Mouse (Mus musculus): Measurements from ENCODE around the gene Cdk17. TPM values are rescaled to one million over a fixed set of nuclear protein-coding genes. Genes with fewer than 3 reads are reported as not detected.

Gene Cdk17
- polyA plus RNA-seq, 1 experiment from 2014 or later = 23.0 TPM

- Histone ChIP-seq H3K9ac (no peak overlapping the region), H3K36me3 (peaks cover 9% of the 10 kb centered on the region; the same call in 1 of the 2 replicates), H3K4me2 (no peak overlapping the region), H3K4me1 (peaks cover 23% of the 10 kb centered on the region), H3K27me3 (replicated peaks) (no peaks in the 10 kb centered on the region), H3K9me3 (replicated peaks) (no peaks in the 10 kb centered on the region), H3K27ac (no peak overlapping the region), H3K4me3 (no peak overlapping the region)
- WGBS (ENCODE audit: insufficient replicate concordance) = 70% methylated on average over 5 of the region's 5 CpGs
- no peak for ATAC-seq
Measured at GRCm38 (mm10) chr10:93259826-93260225, 99.2 kb downstream of the Cdk17 start.

GRCm38 (mm10) chr10:93261132-93261980, 100.7 kb downstream of the Cdk17 start:
- Histone ChIP-seq H3K36me3 (peaks cover 18% of the 10 kb centered on the region), H3K9ac (no peak overlapping the region), H3K4me2 (peak overlapping the region; percentile 18), H3K27me3 (replicated peaks) (no peaks in the 10 kb centered on the region), H3K27ac (no peak overlapping the region; the same call in 1 of the 2 replicates), H3K9me3 (replicated peaks) (no peaks in the 10 kb centered on the region), H3K4me1 (peaks cover 23% of the 10 kb centered on the region), H3K4me3 (no peak overlapping the region)
- WGBS (ENCODE audit: insufficient replicate concordance) = 21% methylated on average over 16 of the region's 16 CpGs
- no peak for ATAC-seq

- H3K9me3 ChIP-seq (replicated peaks) = no peaks in the 10 kb centered on the region
- H3K9ac ChIP-seq = no peak overlapping the region
- peaks cover 18% of the 10 kb centered on the region for H3K36me3 ChIP-seq
- no peaks in the 10 kb centered on the region for H3K27me3 ChIP-seq (replicated peaks)
- H3K4me3 ChIP-seq = no peak overlapping the region
- no peak overlapping the region; the same call in 1 of the 2 replicates for H3K27ac ChIP-seq
- H3K4me2 ChIP-seq = peak overlapping the region; percentile 18
- peak; percentile 25; the same call in 1 of the 2 replicates for ATAC-seq
- H3K4me1 ChIP-seq = peaks cover 23% of the 10 kb centered on the region
- 19% methylated on average over 15 of the region's 15 CpGs for WGBS (ENCODE audit: insufficient replicate concordance)
Measured at GRCm38 (mm10) chr10:93261981-93262499, 101.4 kb downstream of the Cdk17 start.

GRCm38 (mm10) chr10:93263431-93263830, 102.8 kb downstream of the Cdk17 start:
- Histone ChIP-seq H3K36me3 (peaks cover 18% of the 10 kb centered on the region), H3K9ac (no peak overlapping the region), H3K9me3 (replicated peaks) (no peaks in the 10 kb centered on the region), H3K4me3 (no peak overlapping the region), H3K27ac (no peak overlapping the region), H3K27me3 (replicated peaks) (no peaks in the 10 kb centered on the region), H3K4me2 (no peak overlapping the region), H3K4me1 (peaks cover 23% of the 10 kb centered on the region)
- 76% methylated on average over 8 of the region's 8 CpGs for WGBS (ENCODE audit: insufficient replicate concordance)
- no peak for ATAC-seq

GRCm38 (mm10) chr10:93264001-93264400, 103.3 kb downstream of the Cdk17 start:
- H3K9ac ChIP-seq = no peak overlapping the region
- H3K27ac ChIP-seq = no peak overlapping the region
- 80% methylated on average over 5 of the region's 5 CpGs for WGBS (ENCODE audit: insufficient replicate concordance)
- no peaks in the 10 kb centered on the region for H3K27me3 ChIP-seq (replicated peaks)
- ATAC-seq = no peak
- no peak overlapping the region for H3K4me2 ChIP-seq
- H3K4me1 ChIP-seq = peaks cover 23% of the 10 kb centered on the region
- H3K4me3 ChIP-seq = no peak overlapping the region
- H3K36me3 ChIP-seq = peaks cover 18% of the 10 kb centered on the region
- H3K9me3 ChIP-seq (replicated peaks) = no peaks in the 10 kb centered on the region

- Histone ChIP-seq H3K4me3 (no peak overlapping the region), H3K36me3 (peaks cover 23% of the 10 kb centered on the region), H3K4me2 (no peak overlapping the region), H3K27ac (no peak overlapping the region), H3K4me1 (peaks cover 23% of the 10 kb centered on the region), H3K27me3 (replicated peaks) (no peaks in the 10 kb centered on the region), H3K9me3 (replicated peaks) (no peaks in the 10 kb centered on the region), H3K9ac (no peak overlapping the region)
- WGBS (ENCODE audit: insufficient replicate concordance) = 76% methylated on average over 9 of the region's 9 CpGs
- no peak for ATAC-seq
Measured at GRCm38 (mm10) chr10:93265833-93266232, 105.2 kb downstream of the Cdk17 start.

- no peak overlapping the region for H3K4me3 ChIP-seq
- peaks cover 19% of the 10 kb centered on the region for H3K4me1 ChIP-seq
- no peaks in the 10 kb centered on the region for H3K9me3 ChIP-seq (replicated peaks)
- peaks cover 23% of the 10 kb centered on the region for H3K36me3 ChIP-seq
- no peak for ATAC-seq
- WGBS (ENCODE audit: insufficient replicate concordance) = 76% methylated on average over 7 of the region's 7 CpGs
- H3K27ac ChIP-seq = no peak overlapping the region
- no peaks in the 10 kb centered on the region for H3K27me3 ChIP-seq (replicated peaks)
- no peak overlapping the region for H3K4me2 ChIP-seq
- no peak overlapping the region for H3K9ac ChIP-seq
Measured at GRCm38 (mm10) chr10:93266521-93266920, 105.8 kb downstream of the Cdk17 start.

- Histone ChIP-seq H3K4me2 (no peak overlapping the region), H3K4me3 (no peak overlapping the region), H3K9me3 (replicated peaks) (no peaks in the 10 kb centered on the region), H3K36me3 (peaks cover 23% of the 10 kb centered on the region), H3K27me3 (replicated peaks) (no peaks in the 10 kb centered on the region), H3K9ac (no peak overlapping the region), H3K27ac (no peak overlapping the region), H3K4me1 (peaks cover 9% of the 10 kb centered on the region)
- no peak for ATAC-seq
- 81% methylated on average over 5 of the region's 5 CpGs for WGBS (ENCODE audit: insufficient replicate concordance)
Measured at GRCm38 (mm10) chr10:93267509-93267908, 106.8 kb downstream of the Cdk17 start.

- WGBS (ENCODE audit: insufficient replicate concordance) = 64% methylated on average over 3 of the region's 3 CpGs
- no peak for ATAC-seq
- Histone ChIP-seq H3K9ac (no peak overlapping the region), H3K9me3 (replicated peaks) (no peaks in the 10 kb centered on the region), H3K27ac (no peak overlapping the region), H3K4me1 (0 out of 2 replicates have a peak, but pooled peaks cover under 1% of the 10 kb centered on the region), H3K36me3 (peaks cover 23% of the 10 kb centered on the region), H3K27me3 (replicated peaks) (no peaks in the 10 kb centered on the region), H3K4me3 (no peak overlapping the region), H3K4me2 (no peak overlapping the region)
Measured at GRCm38 (mm10) chr10:93268339-93268738, 107.7 kb downstream of the Cdk17 start.

- 35% methylated on average over 4 of the region's 4 CpGs for WGBS (ENCODE audit: insufficient replicate concordance)
- H3K27ac ChIP-seq = no peak overlapping the region
Measured at GRCm38 (mm10) chr10:93269744-93270143, 109.1 kb downstream of the Cdk17 start.

GRCm38 (mm10) chr10:93270889-93271460, 110.3 kb downstream of the Cdk17 start:
- Histone ChIP-seq H3K36me3 (0 out of 2 replicates have a peak, but pooled peaks cover 6% of the 10 kb centered on the region), H3K27me3 (replicated peaks) (no peaks in the 10 kb centered on the region), H3K27ac (no peak overlapping the region), H3K9ac (no peak overlapping the region), H3K4me3 (no peak overlapping the region), H3K9me3 (replicated peaks) (no peaks in the 10 kb centered on the region), H3K4me1 (peaks cover 16% of the 10 kb centered on the region; the same call in 1 of the 2 replicates), H3K4me2 (no peak overlapping the region)
- no peak for ATAC-seq
- WGBS (ENCODE audit: insufficient replicate concordance) = 81% methylated on average over 6 of the region's 6 CpGs

More at GRCm38 (mm10) chr10:93269744-93270143, 109.1 kb downstream of the Cdk17 start:
- H3K9me3 ChIP-seq (replicated peaks) = no peaks in the 10 kb centered on the region
- peaks cover 8% of the 10 kb centered on the region; the same call in 1 of the 2 replicates for H3K4me1 ChIP-seq
- no peak overlapping the region for H3K4me3 ChIP-seq
- H3K36me3 ChIP-seq = peaks cover 15% of the 10 kb centered on the region
- ATAC-seq = no peak
- H3K4me2 ChIP-seq = no peak overlapping the region
- no peak overlapping the region for H3K9ac ChIP-seq
- H3K27me3 ChIP-seq (replicated peaks) = no peaks in the 10 kb centered on the region

GRCm38 (mm10) chr10:93271831-93272230, 111.2 kb downstream of the Cdk17 start:
- 0 out of 2 replicates have a peak, but pooled peaks cover 5% of the 10 kb centered on the region for H3K36me3 ChIP-seq
- ATAC-seq = no peak
- H3K4me3 ChIP-seq = no peak overlapping the region
- H3K27me3 ChIP-seq (replicated peaks) = no peaks in the 10 kb centered on the region
- no peak overlapping the region for H3K27ac ChIP-seq
- WGBS (ENCODE audit: insufficient replicate concordance) = 75% methylated on average over 7 of the region's 7 CpGs
- peaks cover 23% of the 10 kb centered on the region; the same call in 1 of the 2 replicates for H3K4me1 ChIP-seq
- H3K9me3 ChIP-seq (replicated peaks) = no peaks in the 10 kb centered on the region
- no peak overlapping the region for H3K9ac ChIP-seq
- no peak overlapping the region for H3K4me2 ChIP-seq

Data from liver, embryonic 12.5 days (tissue).